Mouse (Mus musculus): Measurements from ENCODE around the gene Ccdc28b.

DNA sequence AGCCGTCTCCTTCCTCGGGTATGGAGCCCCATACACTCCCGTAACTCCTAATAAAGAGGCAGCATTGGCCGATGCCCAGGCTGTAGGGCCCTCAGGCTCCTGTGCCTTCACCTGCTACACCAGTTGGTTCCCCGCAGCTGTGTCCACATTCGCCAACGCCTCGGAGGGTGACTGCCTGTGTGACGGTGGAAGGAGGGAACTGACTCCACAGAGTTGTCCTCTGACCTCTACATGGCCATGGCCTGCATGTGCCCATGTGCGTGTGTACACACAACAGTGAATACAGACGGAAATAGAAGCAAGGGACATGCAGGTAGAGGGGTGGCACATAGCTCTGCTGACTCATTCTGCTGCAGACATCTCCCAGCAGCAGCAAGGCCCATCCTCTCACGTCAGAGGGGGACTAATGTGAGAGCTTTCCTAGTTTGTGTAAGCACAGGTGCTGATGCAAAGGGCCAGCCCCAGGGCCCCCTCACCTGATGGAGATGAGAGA is 14.6 kb downstream of the Ccdc28b start:
- TF ChIP-seq POLR2A (IDR thresholded peaks at IDR 0.05; ENCODE audit: low read depth, low read length) (no peak), CTCF (IDR thresholded peaks at IDR 0.05; ENCODE audit: borderline replicate concordance, insufficient read depth, low read length) (no peak)
